Mouse (Mus musculus): ENCODE measurements around the gene Ppp1r10. TPM values are rescaled to one million over a fixed set of nuclear protein-coding genes. Genes with fewer than 3 reads are reported as not detected.
"Not testable (repeated sequence)": the region's sequence is repeated elsewhere in the genome, so short reads cannot be mapped to it uniquely, and the experiment has no call there.

Gene Ppp1r10
- polyA plus RNA-seq, 1 experiment from 2014 or later: 19.4 TPM

GRCm38 (mm10) chr17:35937700-35938348, 21.6 kb downstream of the Ppp1r10 start:
- Histone ChIP-seq H3K4me1 (replicated peaks) (no peaks in the 10 kb centered on the region), H3K4me2 (no peak overlapping the region), H3K27ac (no peak overlapping the region), H3K9ac (no peak overlapping the region), H3K36me3 (no peaks in the 10 kb centered on the region), H3K4me3 (replicated peaks) (no peak overlapping the region), H3K9me3 (replicated peaks) (no peaks in the 10 kb centered on the region), H3K27me3 (no peaks in the 10 kb centered on the region)
- DNase-seq (peak; percentile 26), ATAC-seq (ENCODE audit: low read depth) (0 out of 2 replicates have a peak, but pooled peaks have one; percentile 55)
- WGBS (ENCODE audit: insufficient replicate concordance): 18% methylated on average over 2 of the region's 2 CpGs

GRCm38 (mm10) chr17:35939108-35939507, 22.9 kb downstream of the Ppp1r10 start:
- DNase-seq (no peak), ATAC-seq (ENCODE audit: low read depth) (no peak)
- Histone ChIP-seq H3K9ac (no peak overlapping the region), H3K4me3 (replicated peaks) (no peak overlapping the region), H3K4me1 (replicated peaks) (no peaks in the 10 kb centered on the region), H3K4me2 (no peak overlapping the region), H3K27me3 (no peaks in the 10 kb centered on the region), H3K27ac (no peak overlapping the region), H3K36me3 (no peaks in the 10 kb centered on the region), H3K9me3 (replicated peaks) (no peaks in the 10 kb centered on the region)
- WGBS (ENCODE audit: insufficient replicate concordance): 40% methylated on average over 2 of the region's 2 CpGs

DNA sequence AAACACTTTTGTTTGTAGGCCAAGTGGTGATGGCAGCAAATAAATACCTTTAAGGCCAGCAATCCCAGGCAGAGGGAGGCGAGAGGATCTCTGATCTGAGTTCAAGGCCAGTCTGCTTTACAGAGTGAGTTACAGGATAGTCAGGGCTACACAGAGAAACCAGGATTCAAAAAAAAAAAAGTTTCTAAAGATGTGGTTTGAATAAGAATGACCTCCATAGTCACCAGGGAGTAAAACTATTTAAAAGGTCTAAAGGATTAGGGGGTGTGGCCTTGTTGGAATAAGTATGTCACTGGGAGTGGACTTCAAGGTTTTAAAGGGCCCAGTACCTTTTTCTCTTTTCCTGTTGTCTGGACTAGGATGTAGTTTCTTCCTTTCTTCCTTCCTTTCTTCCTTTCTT, 23.7 kb downstream of the Ppp1r10 start:
- no peaks in the 10 kb centered on the region for H3K36me3 ChIP-seq
- H3K27me3 ChIP-seq: no peaks in the 10 kb centered on the region
- H3K4me2 ChIP-seq: no peak overlapping the region
- H3K27ac ChIP-seq: no peak overlapping the region
- no peak overlapping the region for H3K9ac ChIP-seq
- DNase-seq (no peak), ATAC-seq (ENCODE audit: low read depth) (no peak)
- WGBS (ENCODE audit: insufficient replicate concordance): 49% methylated on average over 1 of the region's 1 CpGs
- H3K4me1 ChIP-seq (replicated peaks): no peaks in the 10 kb centered on the region
- no peaks in the 10 kb centered on the region for H3K9me3 ChIP-seq (replicated peaks)
- H3K4me3 ChIP-seq (replicated peaks): no peak overlapping the region

DNA sequence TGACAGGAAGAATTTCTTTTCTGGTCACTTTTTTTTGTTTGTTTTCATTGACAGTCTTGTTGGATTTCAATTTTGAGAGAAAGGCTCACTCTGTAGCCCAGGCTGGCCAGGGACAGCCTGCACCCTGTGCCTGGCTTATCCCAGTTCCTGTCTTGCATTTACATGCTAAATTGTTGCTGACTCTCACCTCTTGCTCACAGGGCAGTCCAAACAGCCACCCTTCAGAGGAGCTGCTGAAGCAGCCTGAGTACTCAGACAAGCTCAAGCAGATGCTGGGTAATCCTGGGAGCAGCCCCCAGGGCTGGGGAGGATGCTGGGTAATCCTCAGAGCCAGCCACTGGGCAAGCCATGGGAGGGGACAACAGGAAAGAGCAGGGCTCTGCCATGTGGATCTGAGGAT, 34.7 kb downstream of the Ppp1r10 start:
- not testable (repeated sequence) for H3K27ac ChIP-seq; DNase-seq; H3K9ac ChIP-seq; H3K4me3 ChIP-seq (replicated peaks); H3K4me1 ChIP-seq (replicated peaks); H3K36me3 ChIP-seq; H3K9me3 ChIP-seq (replicated peaks); H3K4me2 ChIP-seq; ATAC-seq (ENCODE audit: low read depth); H3K27me3 ChIP-seq

GRCm38 (mm10) chr17:35952559-35952958, 36.3 kb downstream of the Ppp1r10 start:
- H3K9ac ChIP-seq; H3K4me2 ChIP-seq; H3K27me3 ChIP-seq; DNase-seq; H3K4me1 ChIP-seq (replicated peaks); H3K9me3 ChIP-seq (replicated peaks); H3K4me3 ChIP-seq (replicated peaks); H3K27ac ChIP-seq; ATAC-seq (ENCODE audit: low read depth): not testable (repeated sequence)
- peaks cover 25% of the 10 kb centered on the region for H3K36me3 ChIP-seq
- 60% methylated on average over 2 of the region's 3 CpGs for WGBS (ENCODE audit: insufficient replicate concordance)

- no peaks in the 10 kb centered on the region for H3K9me3 ChIP-seq (replicated peaks)
- no peak overlapping the region for H3K4me3 ChIP-seq (replicated peaks)
- DNase-seq (no peak), ATAC-seq (ENCODE audit: low read depth) (no peak)
- no peaks in the 10 kb centered on the region for H3K4me1 ChIP-seq (replicated peaks)
- peaks cover 46% of the 10 kb centered on the region for H3K36me3 ChIP-seq
- H3K4me2 ChIP-seq: no peak overlapping the region
- H3K27me3 ChIP-seq: no peaks in the 10 kb centered on the region
- H3K9ac ChIP-seq: no peak overlapping the region
- WGBS (ENCODE audit: insufficient replicate concordance): 68% methylated on average over 8 of the region's 8 CpGs
- no peak overlapping the region for H3K27ac ChIP-seq
Observed at GRCm38 (mm10) chr17:35954665-35955064, 38.4 kb downstream of the Ppp1r10 start.

DNA sequence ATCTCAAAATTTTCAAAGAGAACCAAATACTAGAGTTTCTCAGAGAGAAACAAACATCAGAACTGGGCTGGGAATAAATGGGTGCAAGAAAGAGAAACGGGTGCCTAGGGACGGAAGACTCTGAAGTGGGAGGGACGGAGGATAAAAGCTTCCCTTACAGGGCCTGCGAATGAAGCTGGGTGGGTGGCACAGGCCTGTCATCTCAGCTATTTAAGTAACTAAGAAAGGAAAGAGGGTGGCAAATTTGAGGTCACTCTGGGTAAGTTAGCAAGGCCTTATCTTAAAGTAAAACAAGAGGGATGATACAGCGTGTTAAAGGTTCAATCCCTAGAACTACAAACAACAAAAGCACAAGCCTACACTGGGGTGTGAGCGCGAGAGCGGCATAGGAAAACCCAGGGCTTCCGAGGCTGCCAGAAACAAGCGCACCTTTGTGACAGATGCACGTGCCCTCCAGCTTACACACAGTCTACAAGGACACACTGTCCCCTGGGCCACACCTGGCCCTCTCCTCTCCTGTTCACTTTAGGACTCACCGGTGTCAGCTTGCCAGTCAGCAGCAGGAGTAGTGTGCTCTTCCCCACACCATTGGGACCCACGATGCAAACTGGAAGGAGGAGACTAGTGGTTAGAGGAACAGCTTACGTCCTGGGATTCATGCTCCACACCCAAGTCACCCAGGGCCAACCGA, 42.4 kb downstream of the Ppp1r10 start:
- Histone ChIP-seq H3K27ac (no peak overlapping the region), H3K9me3 (replicated peaks) (no peaks in the 10 kb centered on the region), H3K36me3 (peaks cover 86% of the 10 kb centered on the region), H3K27me3 (no peaks in the 10 kb centered on the region), H3K4me2 (no peak overlapping the region), H3K9ac (no peak overlapping the region), H3K4me3 (replicated peaks) (no peak overlapping the region), H3K4me1 (replicated peaks) (peaks cover 3% of the 10 kb centered on the region; the same call in 1 of the 2 replicates)
- 90% methylated on average over 15 of the region's 15 CpGs for WGBS (ENCODE audit: insufficient replicate concordance)
- no peak for DNase-seq
- no peak for ATAC-seq (ENCODE audit: low read depth)

- 85% methylated on average over 10 of the region's 10 CpGs for WGBS (ENCODE audit: insufficient replicate concordance)
- ATAC-seq (ENCODE audit: low read depth) (no peak), DNase-seq (no peak)
Observed at GRCm38 (mm10) chr17:35963279-35963678, 47.0 kb downstream of the Ppp1r10 start.

GRCm38 (mm10) chr17:35967621-35968020, 51.4 kb downstream of the Ppp1r10 start:
- Histone ChIP-seq H3K4me1 (replicated peaks) (peaks cover 54% of the 10 kb centered on the region), H3K27me3 (no peaks in the 10 kb centered on the region), H3K4me3 (replicated peaks) (0 out of 2 replicates have a peak overlapping the region, but pooled peaks have one; percentile 91), H3K36me3 (peaks cover 62% of the 10 kb centered on the region), H3K9me3 (replicated peaks) (no peaks in the 10 kb centered on the region), H3K27ac (no peak overlapping the region), H3K4me2 (peak overlapping the region; percentile 90; the same call in 1 of the 2 replicates), H3K9ac (peak overlapping the region; percentile 4; the same call in 1 of the 2 replicates)
- ATAC-seq (ENCODE audit: low read depth) (no peak), DNase-seq (no peak)
- 86% methylated on average over 2 of the region's 2 CpGs for WGBS (ENCODE audit: insufficient replicate concordance)

More at GRCm38 (mm10) chr17:35963279-35963678, 47.0 kb downstream of the Ppp1r10 start:
- H3K9me3 ChIP-seq (replicated peaks): no peaks in the 10 kb centered on the region
- peaks cover 98% of the 10 kb centered on the region for H3K36me3 ChIP-seq
- no peak overlapping the region for H3K27ac ChIP-seq
- no peak overlapping the region for H3K4me2 ChIP-seq
- H3K4me1 ChIP-seq (replicated peaks): peaks cover 31% of the 10 kb centered on the region
- no peak overlapping the region for H3K9ac ChIP-seq
- no peaks in the 10 kb centered on the region for H3K27me3 ChIP-seq
- H3K4me3 ChIP-seq (replicated peaks): no peak overlapping the region

DNA sequence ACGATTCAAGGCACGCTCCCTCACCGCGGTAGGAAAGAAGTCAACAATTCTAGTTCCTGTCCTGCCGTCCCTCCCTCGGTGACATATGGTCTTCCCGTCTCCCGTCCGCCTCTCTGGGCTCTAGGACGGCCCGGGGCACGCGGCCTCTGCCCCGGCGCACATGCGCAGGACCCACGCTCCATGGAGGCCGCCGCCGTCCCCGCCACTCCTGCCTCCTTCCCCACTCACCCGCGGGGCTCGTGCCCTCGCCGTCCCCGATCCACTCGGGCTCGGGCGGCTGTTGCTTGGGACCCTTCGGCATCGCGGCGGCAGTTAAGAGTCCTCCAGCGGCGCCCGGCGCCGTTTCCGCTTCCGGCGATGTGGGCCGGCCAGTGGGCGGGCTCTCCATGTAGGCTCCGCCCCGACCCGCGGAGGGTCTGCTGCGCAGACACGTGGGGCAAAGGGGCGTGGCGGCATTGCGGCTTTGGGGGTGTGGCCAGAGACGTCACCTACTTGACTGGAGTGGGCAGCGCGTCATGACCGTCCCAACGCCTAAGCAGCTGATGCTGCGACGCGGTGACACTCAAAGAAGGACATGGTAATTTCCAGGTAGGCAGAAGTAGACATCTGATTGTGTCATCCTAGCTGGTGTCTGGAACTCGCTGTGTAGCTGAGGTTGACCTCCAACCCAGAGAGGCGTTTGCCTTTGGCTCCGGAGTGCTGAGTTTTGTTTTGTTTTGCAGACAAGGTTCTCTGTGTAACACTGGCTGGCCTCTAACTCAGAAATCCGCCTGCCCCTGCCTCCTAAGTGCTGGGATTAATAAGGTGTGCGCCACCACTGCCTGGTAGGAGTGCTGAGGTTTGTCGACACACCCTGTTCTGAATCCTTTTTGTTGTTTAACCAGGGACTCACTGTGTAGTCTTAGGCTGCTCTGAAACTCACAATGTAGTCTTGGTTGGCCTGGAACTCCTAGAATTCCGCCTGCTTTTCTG, 53.5 kb downstream of the Ppp1r10 start, which contains the start of gene Abcf1:
TSS of gene Abcf1 (minus strand) at position 344 of the 972 bp plus-strand sequence.
- peak; percentile 94 for ATAC-seq (ENCODE audit: low read depth)
- Histone ChIP-seq H3K4me3 (replicated peaks) (peak within 1 kb of the TSS; percentile 91), H3K4me2 (peak within 1 kb of the TSS; percentile 90), H3K27ac (peak within 1 kb of the TSS; percentile 80), H3K4me1 (replicated peaks) (peaks cover 51% of the 10 kb centered on the region), H3K36me3 (peaks cover 57% of the 10 kb centered on the region), H3K27me3 (no peaks in the 10 kb centered on the region), H3K9me3 (replicated peaks) (no peaks in the 10 kb centered on the region), H3K9ac (peak within 1 kb of the TSS; percentile 91)
- 1% methylated on average over 67 of the region's 68 CpGs for WGBS (ENCODE audit: insufficient replicate concordance)
- DNase-seq: peak; percentile 99

- Histone ChIP-seq H3K27ac (no peak overlapping the region), H3K9me3 (replicated peaks) (no peaks in the 10 kb centered on the region), H3K4me3 (replicated peaks) (no peak overlapping the region), H3K4me1 (replicated peaks) (peaks cover 34% of the 10 kb centered on the region), H3K9ac (no peak overlapping the region), H3K36me3 (peaks cover 46% of the 10 kb centered on the region), H3K27me3 (no peaks in the 10 kb centered on the region), H3K4me2 (no peak overlapping the region)
- WGBS (ENCODE audit: insufficient replicate concordance): 13% methylated on average over 1 of the region's 1 CpGs
- no peak for DNase-seq
- ATAC-seq (ENCODE audit: low read depth): no peak
Observed at GRCm38 (mm10) chr17:35972131-35972530, 55.9 kb downstream of the Ppp1r10 start.
